Mouse (Mus musculus) bone marrow macrophage, adult 2 months (primary cell): ENCODE measurements at regions not wholly inside any gene's neighbourhood (a gene's known extent, or its start where the extent isn't known, plus 50 kb on each side); places are given as distances from the start of the nearest gene placed in this dataset.
A peak's percentile ranks its signal among the peaks of the same experiment; 100 is the strongest.

ENCODE experiments used
- H3K27ac ChIP-seq: 2 replicates; pipeline ENCODE4 v1.5.1; 2012; ENCODE audit warnings: low read depth, low read length; ENCODE audit not compliant: insufficient read depth
- H3K4me1 ChIP-seq: 2 replicates; pipeline ENCODE4 v1.6.1; 2012; ENCODE audit warnings: low read length; ENCODE audit not compliant: control insufficient read depth, insufficient read depth
- H3K4me3 ChIP-seq: 2 replicates; pipeline ENCODE4 v1.5.1; 2012; ENCODE audit warnings: mild to moderate bottlenecking, low read length, moderate library complexity; ENCODE audit not compliant: insufficient read depth
- CTCF ChIP-seq: IDR thresholded peaks from 2 replicates; pipeline ENCODE4 v1.5.1; 2012; ENCODE audit warnings: low read depth, mild to moderate bottlenecking, low read length, moderate library complexity
- POLR2A ChIP-seq: IDR thresholded peaks from 2 replicates; pipeline ENCODE4 v1.6.1; 2012; ENCODE audit warnings: mild to moderate bottlenecking, low read depth, low read length, borderline replicate concordance

- H3K27ac ChIP-seq, result peak overlapping the region; percentile 50
- no peak overlapping the region for H3K4me3 ChIP-seq
- TF ChIP-seq POLR2A (no peak), CTCF (no peak)
- peaks cover 14% of the 10 kb centered on the region for H3K4me1 ChIP-seq
Measured at GRCm38 (mm10) chrX:12452979-12453769, 134.4 kb upstream of the Atp6ap2 start.

DNA sequence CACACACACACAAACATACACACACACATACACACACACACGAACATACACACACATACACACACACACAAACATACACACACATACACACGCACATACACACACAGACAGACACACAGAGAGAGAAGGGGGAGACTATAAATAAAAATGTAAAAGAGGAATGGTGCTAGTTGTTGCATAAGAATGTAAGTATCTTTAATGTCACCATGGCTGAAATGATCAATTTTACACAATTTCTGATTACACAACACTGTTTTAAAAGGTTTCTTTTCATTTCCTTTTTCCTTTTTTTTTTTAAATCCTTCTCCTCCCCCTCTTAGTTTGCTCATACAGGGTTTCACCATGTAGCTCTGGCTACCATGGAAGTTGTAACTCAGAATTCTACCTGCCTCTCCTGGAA, 125.9 kb upstream of the Atp6ap2 start:
- Histone ChIP-seq H3K4me1 (peaks cover 3% of the 10 kb centered on the region), H3K4me3 (no peak overlapping the region), H3K27ac (no peak overlapping the region)
- no peak for TF ChIP-seq CTCF
- no peak for TF ChIP-seq POLR2A

- no peak overlapping the region for H3K4me3 ChIP-seq
- no peak overlapping the region for H3K27ac ChIP-seq
- peaks cover 3% of the 10 kb centered on the region for H3K4me1 ChIP-seq
- TF ChIP-seq CTCF (no peak), POLR2A (no peak)
Measured at GRCm38 (mm10) chrX:12462936-12463647, 124.5 kb upstream of the Atp6ap2 start.

DNA sequence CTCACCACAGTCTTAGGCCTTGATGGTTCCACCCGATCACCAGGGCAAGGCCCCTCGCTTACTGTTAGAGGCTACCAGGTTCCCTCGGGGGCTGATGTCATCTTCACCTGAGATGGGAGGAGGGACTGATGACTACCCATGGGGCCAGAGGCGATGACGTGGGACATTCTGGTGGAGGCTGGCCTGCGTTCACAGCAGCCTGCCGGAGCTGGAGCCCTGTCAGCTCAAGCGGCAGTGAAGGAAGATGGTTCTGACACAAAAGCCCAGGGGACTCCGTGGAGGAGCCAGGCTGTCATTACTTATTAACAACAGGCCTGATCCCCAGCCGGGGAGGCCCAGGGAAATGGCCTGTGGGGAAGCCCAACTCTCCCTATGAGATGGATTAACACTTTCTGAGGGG, 121.3 kb upstream of the Atp6ap2 start:
- no peak overlapping the region for H3K27ac ChIP-seq
- peaks cover 3% of the 10 kb centered on the region for H3K4me1 ChIP-seq
- TF ChIP-seq POLR2A (no peak), CTCF (no peak)
- H3K4me3 ChIP-seq, result no peak overlapping the region

GRCm38 (mm10) chrX:12466897-12467296, 120.7 kb upstream of the Atp6ap2 start:
- TF ChIP-seq POLR2A, result no peak
- TF ChIP-seq CTCF, result no peak
- Histone ChIP-seq H3K27ac (no peak overlapping the region), H3K4me3 (no peak overlapping the region)

DNA sequence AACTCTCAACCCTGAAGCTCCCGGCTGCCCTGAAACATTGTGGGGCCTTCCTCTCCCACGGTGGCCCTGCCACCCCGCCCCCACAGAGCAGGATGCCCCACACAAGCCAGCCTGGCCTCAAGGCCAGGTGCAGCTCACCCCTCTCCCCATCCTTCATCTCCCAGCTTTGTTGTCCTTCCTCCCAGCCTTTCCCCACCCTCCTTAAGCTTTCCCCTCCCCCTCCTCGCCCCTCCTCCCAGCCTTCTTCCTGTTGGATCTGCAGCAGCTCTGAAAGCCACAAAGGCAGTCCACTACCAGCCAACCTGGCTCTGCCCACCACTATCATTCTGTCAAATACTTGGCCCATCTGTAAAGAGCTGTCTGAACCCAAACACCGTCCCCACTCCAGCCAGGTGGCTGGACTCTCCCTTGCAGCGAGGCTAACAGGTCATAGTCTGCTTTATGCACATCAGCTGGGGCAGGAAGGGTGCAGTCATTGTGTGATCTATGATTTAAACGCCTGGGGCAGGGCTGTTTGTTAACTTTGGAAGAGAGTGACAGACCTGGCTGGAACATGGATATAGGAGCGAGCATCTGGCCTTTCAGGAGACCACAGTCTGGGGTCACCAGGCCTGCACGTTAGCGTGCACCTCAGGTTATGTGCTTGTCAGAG, 119.9 kb upstream of the Atp6ap2 start:
- Histone ChIP-seq H3K4me1 (no peaks in the 10 kb centered on the region), H3K4me3 (no peak overlapping the region), H3K27ac (no peak overlapping the region)
- TF ChIP-seq CTCF, result no peak
- no peak for TF ChIP-seq POLR2A

More at GRCm38 (mm10) chrX:12466897-12467296, 120.7 kb upstream of the Atp6ap2 start:
- no peaks in the 10 kb centered on the region for H3K4me1 ChIP-seq

DNA sequence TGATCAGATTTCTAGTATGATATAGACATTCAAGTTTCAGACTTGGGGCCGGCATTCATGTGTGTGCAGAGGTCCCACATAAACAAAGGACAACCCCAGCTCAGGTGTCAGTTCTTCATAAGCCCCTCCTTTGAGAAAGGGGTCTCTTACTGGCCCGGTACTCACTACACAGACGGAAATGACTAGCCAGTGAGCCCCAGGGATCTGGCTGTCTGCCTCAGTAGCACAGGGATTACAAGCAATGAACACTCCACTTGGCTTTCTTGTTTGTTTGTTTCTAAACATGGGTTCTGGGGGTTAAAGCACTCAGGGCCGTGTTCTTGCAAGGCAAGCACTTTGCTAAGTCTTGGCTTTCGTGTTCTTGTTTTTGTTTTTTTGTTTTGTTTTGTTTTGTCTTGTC, 115.3 kb upstream of the Atp6ap2 start:
- Histone ChIP-seq H3K4me1 (no peaks in the 10 kb centered on the region), H3K4me3 (no peak overlapping the region)
- TF ChIP-seq POLR2A (no peak), CTCF (no peak)

GRCm38 (mm10) chrX:12479207-12479606, 108.4 kb upstream of the Atp6ap2 start:
- TF ChIP-seq POLR2A (no peak), CTCF (no peak)
- H3K27ac ChIP-seq, result no peak overlapping the region

More for the DNA sequence above, 115.3 kb upstream of the Atp6ap2 start:
- no peak overlapping the region for H3K27ac ChIP-seq

GRCm38 (mm10) chrX:12490957-12491356, 96.6 kb upstream of the Atp6ap2 start:
- H3K4me1 ChIP-seq, result no peaks in the 10 kb centered on the region
- H3K4me3 ChIP-seq, result no peak overlapping the region
- no peak for TF ChIP-seq CTCF
- H3K27ac ChIP-seq, result no peak overlapping the region

More at GRCm38 (mm10) chrX:12479207-12479606, 108.4 kb upstream of the Atp6ap2 start:
- H3K4me1 ChIP-seq, result no peaks in the 10 kb centered on the region
- H3K4me3 ChIP-seq, result no peak overlapping the region

DNA sequence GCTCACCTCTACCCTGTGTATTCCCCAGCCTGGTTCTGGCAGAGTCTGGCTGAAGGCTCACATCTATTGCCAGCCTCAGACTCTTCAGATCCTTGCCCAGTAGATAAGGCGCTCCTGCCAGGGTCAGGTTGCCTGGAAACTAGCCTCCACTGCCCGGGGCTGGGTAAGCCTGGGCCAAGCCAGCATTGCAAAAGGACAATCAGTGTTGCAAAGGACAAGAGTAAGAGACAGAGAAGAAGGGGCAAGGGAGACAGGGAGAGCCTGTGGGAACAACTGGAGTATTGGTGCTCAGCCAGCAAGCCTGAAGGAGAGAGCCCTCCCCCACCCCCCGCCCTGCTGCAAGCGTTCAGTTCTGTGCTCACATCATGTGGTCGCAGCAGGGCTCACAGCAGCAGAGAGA, 94.4 kb upstream of the Atp6ap2 start:
- TF ChIP-seq CTCF (no peak), POLR2A (no peak)
- no peaks in the 10 kb centered on the region for H3K4me1 ChIP-seq
- H3K27ac ChIP-seq, result no peak overlapping the region
- H3K4me3 ChIP-seq, result no peak overlapping the region
